Mouse (Mus musculus) bone marrow macrophage, adult 2 months (primary cell): ENCODE data around the gene Tmem200a.

Experiments
- CTCF ChIP-seq: IDR thresholded peaks from 2 replicates; pipeline ENCODE4 v1.5.1; 2012; ENCODE audit warnings: low read depth, mild to moderate bottlenecking, low read length, moderate library complexity
- POLR2A ChIP-seq: IDR thresholded peaks from 2 replicates; pipeline ENCODE4 v1.6.1; 2012; ENCODE audit warnings: mild to moderate bottlenecking, low read depth, low read length, borderline replicate concordance

DNA sequence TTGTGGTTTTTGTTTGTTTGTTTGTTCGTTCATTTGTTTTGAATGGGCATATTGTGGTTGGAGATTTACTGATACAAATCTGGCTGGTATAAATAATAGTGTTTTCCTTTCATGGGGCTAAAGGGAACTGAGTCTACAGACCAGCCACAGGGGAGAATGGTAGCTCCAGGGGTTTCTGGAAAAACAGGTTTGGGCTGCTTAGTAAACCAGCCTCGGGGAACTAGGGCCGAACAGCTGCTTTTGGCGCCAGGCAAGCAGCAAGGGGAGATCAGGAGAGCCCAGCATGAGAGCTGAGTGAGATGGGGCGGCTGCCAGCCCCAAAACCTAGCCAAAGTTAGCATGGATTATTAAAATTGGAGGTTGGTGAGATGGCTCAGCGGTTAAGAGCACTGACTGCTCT, 191.6 kb downstream of the Tmem200a start:
- no peak for TF ChIP-seq POLR2A
- TF ChIP-seq CTCF, result no peak
